Mouse (Mus musculus) MN1 (cell line): ENCODE results near the gene Slc35b2.

Source experiments
- DNase-seq: peaks from one replicate; pipeline ENCODE4 v3.0.0-alpha.2; 2016; ENCODE audit warnings: low spot score

The Slc35b2 gene

GRCm38 (mm10) chr17:45563655-45564530, at the start of gene Slc35b2:
Gene Slc35b2, plus strand, starts transcription at chr17:45563874.
- peak; percentile 99 for DNase-seq

GRCm38 (mm10) chr17:45515204-45515726, 48.4 kb upstream of the Slc35b2 start:
- no peak for DNase-seq

- DNase-seq, result peak; percentile 67
Observed at GRCm38 (mm10) chr17:45515806-45516205, 47.9 kb upstream of the Slc35b2 start.

GRCm38 (mm10) chr17:45516488-45516887, 47.2 kb upstream of the Slc35b2 start:
- DNase-seq, result peak; percentile 87

GRCm38 (mm10) chr17:45517135-45517534, 46.5 kb upstream of the Slc35b2 start:
- DNase-seq, result no peak

- no peak for DNase-seq
Observed at GRCm38 (mm10) chr17:45517549-45518215, 46.0 kb upstream of the Slc35b2 start.

- peak; percentile 84 for DNase-seq
Observed at GRCm38 (mm10) chr17:45518766-45519475, 44.8 kb upstream of the Slc35b2 start.

GRCm38 (mm10) chr17:45520136-45520535, 43.5 kb upstream of the Slc35b2 start:
- no peak for DNase-seq

GRCm38 (mm10) chr17:45523263-45523662, 40.4 kb upstream of the Slc35b2 start, which contains the start of gene Tcte1:
Gene Tcte1, plus strand, starts transcription at chr17:45523434.
- no peak for DNase-seq

GRCm38 (mm10) chr17:45524961-45525360, 38.7 kb upstream of the Slc35b2 start:
- DNase-seq, result no peak

GRCm38 (mm10) chr17:45526571-45526970, 37.1 kb upstream of the Slc35b2 start:
- no peak for DNase-seq

- DNase-seq, result peak; percentile 49
Observed at GRCm38 (mm10) chr17:45530346-45530782, 33.3 kb upstream of the Slc35b2 start.

GRCm38 (mm10) chr17:45532896-45533295, 30.8 kb upstream of the Slc35b2 start:
- no peak for DNase-seq

GRCm38 (mm10) chr17:45536264-45536663, 27.4 kb upstream of the Slc35b2 start:
- DNase-seq, result no peak

GRCm38 (mm10) chr17:45538394-45538793, 25.3 kb upstream of the Slc35b2 start:
- no peak for DNase-seq

GRCm38 (mm10) chr17:45539664-45540063, 24.0 kb upstream of the Slc35b2 start:
- DNase-seq, result no peak

GRCm38 (mm10) chr17:45542129-45542528, 21.5 kb upstream of the Slc35b2 start:
- DNase-seq, result no peak

- no peak for DNase-seq
Observed at GRCm38 (mm10) chr17:45542705-45543104, 21.0 kb upstream of the Slc35b2 start.

GRCm38 (mm10) chr17:45543115-45543514, 20.6 kb upstream of the Slc35b2 start:
- no peak for DNase-seq

- DNase-seq, result peak; percentile 68
Observed at GRCm38 (mm10) chr17:45544001-45544872, 19.4 kb upstream of the Slc35b2 start.

GRCm38 (mm10) chr17:45544873-45545277, 18.8 kb upstream of the Slc35b2 start:
- no peak for DNase-seq
